Mouse (Mus musculus) cortical plate, adult 2 months (tissue): ENCODE measurements at regions not wholly inside any gene's neighbourhood (a gene's known extent, or its start where the extent isn't known, plus 50 kb on each side); places are given as distances from the start of the nearest gene placed in this dataset.

Source experiments
- CTCF ChIP-seq: fragments of 200-500 bp; IDR thresholded peaks from 2 replicates; pipeline ENCODE4 v1.5.1; 2011; ENCODE audit warnings: mild to moderate bottlenecking, control low read depth, low read length; ENCODE audit not compliant: insufficient read depth; ENCODE audit errors: extremely low read depth
- POLR2A ChIP-seq: fragments of 200-500 bp; IDR thresholded peaks from 2 replicates; pipeline ENCODE4 v1.6.1; 2011; ENCODE audit warnings: mild to moderate bottlenecking, low read length, control low read depth; ENCODE audit not compliant: insufficient read depth; ENCODE audit errors: extremely low read depth

GRCm38 (mm10) chr1:42365648-42366324 lies 329.8 kb upstream of the Pou3f3 start:
- TF ChIP-seq CTCF, result no peak
- TF ChIP-seq POLR2A, result no peak
